Mouse (Mus musculus): ENCODE results near the gene Clcnka.

Clcnka gene

DNA sequence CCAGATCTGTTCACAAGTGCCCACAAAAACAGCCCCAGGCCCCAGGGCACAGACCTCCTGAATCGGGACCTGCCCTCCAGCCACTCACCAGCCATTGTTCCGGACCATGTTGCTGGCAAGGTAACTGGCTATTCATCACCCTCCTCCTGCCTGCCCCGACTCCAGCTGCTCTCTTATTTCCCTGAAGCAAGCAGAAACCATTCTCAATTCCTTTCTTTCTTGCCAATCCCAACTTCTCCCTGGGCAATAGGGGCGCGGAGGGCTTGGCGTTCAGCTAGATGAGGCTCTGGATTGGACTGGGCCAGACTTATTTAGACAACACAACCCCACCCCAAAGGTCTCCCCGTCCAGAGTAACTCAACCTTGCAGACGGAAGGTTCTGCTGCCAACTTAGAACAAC lies 18.9 kb downstream of the Clcnka start:
- no peak for DNase-seq (ENCODE audit: low spot score in 2 of 2)

- no peak for DNase-seq (ENCODE audit: low spot score in 2 of 2)
These were observed 26.1 kb downstream of the Clcnka start for GRCm38 (mm10) chr4:141372426-141372825.

DNA sequence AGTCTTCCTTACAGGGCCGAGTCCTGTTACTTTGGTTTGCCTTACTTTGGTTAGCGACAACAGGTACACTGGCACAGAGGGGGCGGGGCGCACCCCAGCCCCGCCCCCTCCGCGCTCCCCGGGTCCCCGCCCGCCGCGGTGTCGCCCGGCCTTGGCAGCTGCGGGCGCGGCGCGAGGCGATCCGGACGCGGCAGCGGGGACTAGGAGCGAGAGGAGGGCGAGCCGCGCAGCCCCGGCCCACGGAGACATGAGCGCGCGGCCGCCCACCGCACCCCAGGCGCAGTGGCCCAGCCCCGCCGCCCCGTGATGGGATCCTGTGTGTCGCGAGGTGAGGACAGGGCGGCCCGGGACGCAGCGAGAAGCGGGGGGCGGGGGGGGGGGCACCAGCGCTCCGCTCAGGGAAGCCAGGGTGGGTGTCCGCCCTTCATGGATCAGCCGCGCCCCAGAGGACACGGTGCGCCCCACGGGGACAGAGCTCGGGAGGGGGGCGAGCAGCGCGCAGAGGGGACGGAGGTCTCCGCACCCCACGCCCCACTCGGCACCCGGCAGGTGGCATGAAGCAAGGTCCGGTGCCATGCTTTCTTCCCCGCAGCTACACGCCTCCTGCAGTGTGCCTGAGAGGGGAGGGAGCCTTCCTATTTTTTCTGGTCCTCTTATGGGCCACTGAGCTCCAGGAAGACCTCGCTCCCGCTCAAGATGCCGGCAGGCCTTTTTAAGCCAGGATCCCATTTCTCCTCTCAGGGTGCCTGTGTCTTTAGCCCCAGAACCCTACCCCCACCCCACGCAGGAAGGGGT lies 30.3 kb downstream of the Clcnka start, which contains the start of gene Fam131c:
TSS of gene Fam131c (plus strand) at position 224 of the 795 bp plus-strand sequence.
- no peak for DNase-seq (ENCODE audit: low spot score in 2 of 2)

GRCm38 (mm10) chr4:141365876-141366275 lies 32.6 kb downstream of the Clcnka start:
- DNase-seq (ENCODE audit: low spot score in 2 of 2), result no peak

GRCm38 (mm10) chr4:141365126-141365525 lies 33.4 kb downstream of the Clcnka start:
- no peak for DNase-seq (ENCODE audit: low spot score in 2 of 2)

DNA sequence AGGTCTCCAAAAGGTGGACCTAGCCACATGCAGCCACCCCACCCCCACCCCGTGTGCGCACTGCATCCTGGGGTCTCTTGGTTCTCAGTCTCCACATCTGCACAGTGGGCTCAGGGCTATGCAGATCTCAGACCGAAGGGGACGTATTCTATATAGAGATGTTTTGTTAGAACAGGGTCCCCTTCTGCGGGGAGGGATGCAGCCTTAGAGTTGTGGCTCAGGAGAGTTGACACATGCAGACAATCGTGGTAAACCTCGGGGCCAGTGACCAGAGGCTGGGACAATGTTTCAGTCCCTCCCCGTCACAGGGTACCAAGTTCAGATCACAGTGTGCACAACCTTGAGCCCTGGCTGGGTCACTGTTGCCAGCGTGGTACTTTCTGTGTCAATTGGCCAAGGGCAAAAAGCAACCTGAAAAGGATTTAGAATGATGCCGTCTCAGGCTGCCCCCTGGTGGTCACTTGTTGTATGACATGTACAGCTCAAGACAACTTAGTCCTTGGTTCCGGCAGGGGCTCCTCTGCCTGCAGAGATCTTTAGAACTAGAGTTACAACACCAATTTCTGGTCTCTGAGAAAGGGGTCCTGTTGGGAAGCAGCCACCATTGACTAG lies 35.5 kb downstream of the Clcnka start:
- peak; percentile 57 to 73 for DNase-seq (ENCODE audit: low spot score in 2 of 2)

GRCm38 (mm10) chr4:141360846-141361245 lies 37.7 kb downstream of the Clcnka start:
- DNase-seq (ENCODE audit: low spot score in 2 of 2), result no peak

DNA sequence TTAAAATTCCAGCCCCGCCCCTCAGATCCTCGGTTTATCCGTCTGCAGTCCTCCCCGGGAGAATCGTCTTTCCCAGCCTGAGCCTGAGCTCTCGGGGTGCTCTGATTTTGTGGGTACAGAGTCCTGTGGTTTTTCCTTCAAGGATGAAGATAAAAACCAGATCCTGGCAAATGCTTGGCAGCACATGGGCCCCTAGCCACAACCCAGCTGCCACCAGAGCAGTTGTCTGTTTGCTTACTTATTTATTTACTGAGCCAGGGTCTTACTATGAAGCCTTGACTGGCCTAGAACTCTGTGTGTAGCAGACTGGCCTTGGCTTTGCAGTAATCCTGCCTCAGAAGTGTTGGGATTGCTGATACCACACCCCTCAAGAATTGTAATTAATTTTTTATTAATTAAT lies 39.3 kb downstream of the Clcnka start:
- no peak for DNase-seq (ENCODE audit: low spot score in 2 of 2)

GRCm38 (mm10) chr4:141357811-141358210 lies 40.7 kb downstream of the Clcnka start:
- no peak for DNase-seq (ENCODE audit: low spot score in 2 of 2)

- DNase-seq (ENCODE audit: low spot score in 2 of 2), result peak; percentile 46 to 59
These were observed 44.7 kb downstream of the Clcnka start for GRCm38 (mm10) chr4:141353868-141354267.

DNA sequence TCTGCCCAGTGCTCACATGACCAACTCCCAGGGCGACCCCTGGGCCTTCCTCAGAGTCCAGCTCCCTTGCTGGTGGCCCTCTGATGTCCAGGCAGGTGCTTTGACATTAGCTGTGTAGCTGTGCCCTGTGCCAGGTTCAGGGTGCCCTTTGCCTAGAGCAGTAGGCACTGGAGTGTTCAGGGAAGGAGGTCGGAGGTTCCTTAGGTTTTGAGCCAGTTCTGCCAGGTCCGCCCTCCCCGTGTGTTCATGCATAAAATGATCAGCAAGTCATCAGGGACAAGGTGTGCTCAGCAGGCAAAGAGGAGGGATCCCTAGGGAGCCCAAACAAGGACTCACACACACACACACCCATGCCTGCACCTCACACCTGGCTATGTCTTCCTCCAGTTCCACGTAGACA lies 45.5 kb downstream of the Clcnka start:
- no peak for DNase-seq (ENCODE audit: low spot score in 2 of 2)

GRCm38 (mm10) chr4:141351972-141352371 lies 46.6 kb downstream of the Clcnka start:
- DNase-seq (ENCODE audit: low spot score in 2 of 2), result no peak

DNA sequence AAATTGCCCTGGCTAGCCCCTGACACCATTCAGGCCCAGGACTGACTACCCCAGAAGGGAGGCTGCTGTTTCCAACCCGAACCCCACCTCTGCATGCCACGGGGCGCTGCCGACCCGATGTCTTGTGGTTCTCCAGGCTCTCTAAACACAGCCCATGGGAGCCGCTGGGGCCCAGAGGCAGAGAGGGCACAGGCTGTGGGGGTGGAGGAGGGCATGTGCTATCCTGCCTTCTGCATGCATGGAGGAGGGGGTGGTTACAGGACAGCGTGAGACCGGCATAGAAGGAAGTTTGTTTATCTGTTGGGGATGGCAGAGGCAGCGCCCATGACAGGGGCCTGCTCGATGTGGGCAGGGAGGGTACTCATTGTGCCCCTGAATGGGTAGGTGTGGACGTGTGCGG lies 48.5 kb downstream of the Clcnka start:
- DNase-seq (ENCODE audit: low spot score in 2 of 2), result peak in 1 of 2 experiments; percentile 27

DNA sequence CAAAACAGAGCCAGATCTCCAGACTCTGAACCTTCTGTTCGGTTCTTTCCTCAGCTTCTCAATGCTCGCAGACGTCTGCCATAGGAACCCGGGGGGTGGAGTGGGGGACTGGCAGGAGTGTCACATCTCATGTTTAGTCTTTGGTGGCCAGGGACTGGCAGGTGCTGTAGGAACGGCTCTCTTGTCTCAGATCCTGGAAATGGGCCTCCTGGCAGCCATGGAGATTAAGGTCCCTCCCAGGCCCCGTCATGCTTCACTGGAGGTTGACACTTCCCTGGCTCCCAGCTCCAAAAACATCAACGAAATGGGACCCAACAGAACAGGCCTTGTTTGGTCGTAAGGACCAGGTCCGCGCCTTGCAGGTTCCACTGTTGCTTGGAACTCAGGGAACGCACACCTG lies 49.9 kb downstream of the Clcnka start:
- no peak for DNase-seq (ENCODE audit: low spot score in 2 of 2)

DNA sequence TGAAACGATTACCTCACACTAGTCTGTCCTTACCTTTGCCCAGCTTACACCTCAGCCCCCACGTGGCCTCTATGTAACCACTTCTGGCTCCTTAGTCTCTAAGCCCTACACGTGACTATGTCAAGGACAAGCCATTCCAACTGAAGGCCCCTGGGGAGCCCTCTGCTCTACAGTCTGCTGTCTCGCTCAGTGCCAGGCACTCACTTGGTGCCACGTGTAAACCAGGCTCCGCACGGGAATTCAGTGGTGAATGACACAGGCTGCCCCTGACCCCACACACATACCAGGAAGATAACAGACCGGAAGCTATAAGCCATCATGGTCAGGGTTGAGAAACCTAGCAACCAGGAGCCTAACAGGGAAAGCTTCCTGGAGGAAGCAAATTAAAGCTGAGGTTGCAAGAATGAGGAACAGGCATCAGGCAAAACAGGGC lies 51.1 kb downstream of the Clcnka start:
- no peak for DNase-seq (ENCODE audit: low spot score in 2 of 2)

DNA sequence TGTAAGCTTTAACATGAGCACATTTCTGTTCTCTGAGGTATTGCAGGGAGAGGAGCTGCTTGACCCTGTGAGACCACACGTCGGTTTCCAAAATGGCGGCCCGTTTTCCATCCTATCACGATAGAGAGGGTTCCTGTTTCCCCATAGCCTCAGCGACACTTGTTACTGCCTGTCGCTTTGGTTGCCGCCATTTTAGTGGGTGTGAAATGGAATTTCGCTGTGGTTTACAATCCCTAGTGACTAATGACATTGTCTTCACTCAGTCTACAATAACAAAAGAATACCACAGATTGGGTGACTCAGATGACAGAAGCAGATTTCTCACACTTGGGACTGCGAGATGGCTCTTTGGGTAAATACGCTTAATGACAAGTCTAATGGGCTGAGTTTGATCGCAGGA lies 53.3 kb downstream of the Clcnka start:
- no peak for DNase-seq (ENCODE audit: low spot score in 2 of 2)

- DNase-seq (ENCODE audit: low spot score in 2 of 2), result no peak
These were observed 55.0 kb downstream of the Clcnka start for GRCm38 (mm10) chr4:141343515-141343914.

DNA sequence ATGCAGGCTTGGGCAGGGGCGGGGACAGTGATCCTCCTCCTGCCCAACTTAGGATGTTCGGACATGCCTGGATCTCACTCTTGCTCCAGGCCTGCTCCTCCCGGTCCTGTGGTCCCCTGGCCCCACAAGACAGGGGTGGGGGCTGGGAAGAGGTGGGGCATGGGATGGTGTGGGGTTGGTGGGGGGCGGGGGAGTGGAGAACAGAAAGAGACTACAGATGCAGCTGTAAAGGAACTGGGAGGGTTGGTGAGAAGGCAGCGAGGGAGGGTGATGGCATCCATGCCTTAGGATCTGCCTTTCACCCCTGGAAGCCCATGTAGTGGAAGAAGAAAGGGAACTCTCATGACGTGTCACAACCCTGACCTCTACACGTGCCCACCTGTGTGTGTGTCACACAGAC lies 57.0 kb downstream of the Clcnka start:
- DNase-seq (ENCODE audit: low spot score in 2 of 2), result no peak

DNA sequence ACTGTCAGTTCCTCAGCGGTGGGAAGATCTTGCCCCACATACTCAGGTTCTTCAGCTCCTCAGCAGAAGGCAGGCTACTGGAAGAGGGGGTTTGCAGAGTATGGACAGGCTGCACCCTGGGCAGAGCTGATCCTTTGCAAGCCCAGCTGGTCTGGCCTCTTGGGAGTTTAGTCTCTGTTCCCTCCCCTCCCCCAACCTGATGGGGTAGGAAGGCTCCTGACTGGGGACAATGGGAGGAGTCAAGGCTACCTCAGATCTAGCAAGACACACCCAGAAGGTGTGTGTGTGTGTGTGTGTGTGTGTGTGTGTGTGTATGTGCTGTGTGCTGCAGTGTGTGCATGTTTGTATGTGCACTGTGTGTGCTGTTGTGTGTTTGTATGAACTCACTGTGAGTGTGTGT lies 59.7 kb downstream of the Clcnka start:
- no peak for DNase-seq (ENCODE audit: low spot score in 2 of 2)

- DNase-seq (ENCODE audit: low spot score in 2 of 2), result no peak
These were observed 60.5 kb downstream of the Clcnka start for GRCm38 (mm10) chr4:141337986-141338385.

DNA sequence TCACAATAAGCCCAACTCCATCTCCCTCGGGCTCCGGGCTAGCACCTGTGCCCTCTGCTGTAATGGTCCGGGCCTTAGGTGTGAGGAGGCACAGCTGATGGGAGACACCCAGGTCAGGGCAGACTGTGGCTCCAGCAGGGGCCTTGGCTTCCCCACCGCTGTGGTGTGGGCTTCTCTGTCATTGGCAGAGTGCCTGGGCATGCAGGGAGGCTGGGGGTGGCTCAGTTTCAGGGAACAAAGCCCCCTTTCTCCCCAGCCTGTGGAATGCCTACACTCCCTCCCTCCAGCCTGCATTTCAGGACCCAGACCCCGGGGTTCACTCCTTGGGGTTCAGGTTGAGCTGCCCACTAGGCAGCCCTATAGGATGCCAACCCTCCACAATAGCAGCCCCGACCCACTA lies 62.3 kb downstream of the Clcnka start:
- DNase-seq (ENCODE audit: low spot score in 2 of 2), result no peak

DNA sequence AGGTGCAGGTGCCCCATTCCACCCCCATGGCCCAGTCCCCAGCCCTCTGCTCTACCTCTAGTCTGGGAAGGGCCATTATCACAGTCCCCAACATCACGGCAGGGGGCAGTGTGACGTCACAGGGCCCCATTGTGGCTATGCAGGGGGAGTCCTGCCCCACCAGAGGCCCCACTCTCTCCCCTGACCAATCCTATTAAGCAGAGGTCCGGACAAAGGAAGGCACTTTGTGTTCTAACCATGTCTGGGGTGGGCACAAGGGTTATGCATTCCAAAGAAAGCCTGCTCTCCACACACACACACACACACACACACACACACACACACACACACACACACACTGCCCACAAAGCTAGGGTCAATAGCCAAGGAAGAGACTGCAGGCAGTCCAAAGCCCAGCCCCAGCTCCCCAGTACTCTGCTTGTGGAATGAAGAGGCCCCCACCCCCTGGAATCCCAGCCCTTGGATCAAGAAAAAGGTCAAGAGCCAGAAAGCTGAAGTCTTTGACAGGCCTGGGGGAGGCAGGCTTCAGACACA lies 63.2 kb downstream of the Clcnka start:
- DNase-seq (ENCODE audit: low spot score in 2 of 2), result no peak

- no peak for DNase-seq (ENCODE audit: low spot score in 2 of 2)
These were observed 63.8 kb downstream of the Clcnka start for GRCm38 (mm10) chr4:141334695-141335094.
